Mouse (Mus musculus): Measurements from ENCODE around the gene Ptprb. TPM values are rescaled to one million over a fixed set of nuclear protein-coding genes. Genes with fewer than 3 reads are reported as not detected.

Ptprb gene
- total RNA-seq, 2 experiments from 2014 or later, result 53.8 to 58.0 TPM

DNA sequence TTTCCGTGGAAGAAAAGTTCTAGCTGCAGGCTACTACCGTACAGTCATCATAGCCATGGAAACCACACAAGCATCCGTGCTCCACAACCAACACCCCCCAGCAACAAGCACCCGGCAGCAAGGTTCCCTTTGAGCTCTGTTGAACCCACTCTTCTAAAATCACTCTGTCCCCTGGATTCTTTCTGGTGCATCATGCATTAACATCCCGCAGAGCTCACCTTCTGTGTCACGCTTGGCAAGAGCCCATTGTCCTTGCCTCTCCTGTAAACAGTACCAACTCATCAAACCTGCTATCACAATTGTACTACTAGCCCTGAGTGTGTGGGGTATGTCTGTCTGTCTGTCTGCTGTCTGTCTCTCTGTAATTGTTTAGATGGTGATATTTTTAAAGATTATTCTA, 98.8 kb downstream of the Ptprb start:
- no peak for DNase-seq

- no peak for DNase-seq
These were observed 101.5 kb downstream of the Ptprb start for GRCm38 (mm10) chr10:116376853-116377252.

GRCm38 (mm10) chr10:116382826-116383685, 107.7 kb downstream of the Ptprb start:
- no peak for DNase-seq

DNA sequence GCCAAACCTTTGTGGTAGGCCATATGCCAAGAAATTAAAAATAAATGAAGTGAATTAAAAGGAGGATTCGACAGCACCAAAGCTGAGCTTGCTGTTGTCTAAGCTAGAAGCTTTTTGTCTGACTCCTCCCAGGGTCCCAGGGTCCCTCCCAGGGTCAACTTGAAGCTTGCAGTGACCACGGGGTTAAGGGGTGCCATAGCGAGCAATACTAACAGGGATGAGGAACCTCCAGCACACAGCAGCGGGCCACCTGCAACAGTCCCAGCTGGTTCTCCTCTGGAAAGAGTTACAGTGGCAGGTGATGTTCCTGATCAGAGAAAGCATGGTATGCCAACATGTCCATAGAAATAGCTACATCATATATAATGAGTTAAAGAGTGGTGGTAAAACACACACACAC, 109.1 kb downstream of the Ptprb start:
- DNase-seq, result no peak

DNA sequence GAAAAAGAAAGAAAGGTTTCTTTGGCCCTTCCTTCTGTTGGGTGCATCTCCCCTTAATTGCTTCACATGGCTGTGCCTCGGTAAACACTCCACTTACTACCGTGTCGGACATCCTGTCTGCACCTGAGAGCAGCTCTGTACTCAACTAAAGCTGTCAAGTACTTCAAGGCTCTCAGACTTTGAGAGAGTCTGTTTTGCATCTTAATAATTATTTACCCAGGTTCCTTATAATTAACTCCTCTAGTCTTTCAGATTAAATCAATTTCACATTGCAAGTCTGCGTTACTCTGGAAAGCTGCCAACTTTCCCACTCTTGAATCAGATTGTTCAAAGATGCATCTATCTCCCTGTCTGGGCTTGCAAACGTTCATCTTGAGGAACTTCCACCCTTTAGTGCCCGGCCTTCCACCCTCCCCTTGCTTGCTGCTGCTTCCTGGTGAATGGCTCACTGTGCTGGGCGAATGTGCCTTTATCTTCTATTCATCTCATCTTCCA, 111.1 kb downstream of the Ptprb start:
- DNase-seq, result no peak

DNA sequence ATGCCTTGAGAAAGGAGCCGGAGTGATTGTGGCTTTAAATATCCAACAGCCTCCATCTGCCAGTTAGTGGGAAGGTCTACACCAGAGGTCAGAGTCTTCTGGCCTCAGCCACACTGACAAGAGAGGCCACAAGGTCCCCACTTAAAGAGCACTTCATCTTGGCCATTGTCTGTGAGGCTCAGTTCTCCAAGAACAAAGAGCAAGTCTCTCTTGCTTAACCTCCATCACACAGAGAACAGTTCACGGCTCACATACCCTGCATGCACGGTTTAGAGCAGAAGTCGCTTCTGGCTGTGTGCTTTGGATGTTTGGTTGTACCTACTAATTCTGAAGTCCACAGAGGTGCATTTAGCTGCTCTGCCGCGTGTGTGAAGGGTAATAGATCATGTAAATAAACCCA, 113.5 kb downstream of the Ptprb start:
- no peak for DNase-seq

GRCm38 (mm10) chr10:116393790-116394475, 118.6 kb downstream of the Ptprb start:
- DNase-seq, result no peak

DNA sequence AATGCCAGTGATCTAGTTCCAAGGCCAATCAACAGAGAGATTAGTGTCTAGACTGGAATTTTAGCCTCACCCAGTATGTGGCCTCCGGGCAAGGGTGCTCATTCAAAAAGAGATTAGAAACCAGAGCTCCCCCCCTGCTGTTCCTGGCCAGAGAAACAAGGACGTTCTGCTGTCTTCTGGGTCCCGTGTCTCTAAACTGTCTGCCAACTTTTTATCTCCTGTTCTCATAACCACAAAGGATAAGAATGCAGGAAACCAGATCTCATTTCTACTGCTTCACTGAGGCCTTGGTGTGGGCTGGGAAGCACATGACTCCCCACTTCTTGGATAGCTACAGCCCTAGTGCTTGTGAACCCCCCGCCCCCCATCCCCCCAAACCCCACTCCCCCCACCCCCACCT, 119.3 kb downstream of the Ptprb start:
- peak in 1 of 2 experiments; percentile 26 for DNase-seq

- DNase-seq, result no peak
These were observed 121.0 kb downstream of the Ptprb start for GRCm38 (mm10) chr10:116396279-116396678.

DNA sequence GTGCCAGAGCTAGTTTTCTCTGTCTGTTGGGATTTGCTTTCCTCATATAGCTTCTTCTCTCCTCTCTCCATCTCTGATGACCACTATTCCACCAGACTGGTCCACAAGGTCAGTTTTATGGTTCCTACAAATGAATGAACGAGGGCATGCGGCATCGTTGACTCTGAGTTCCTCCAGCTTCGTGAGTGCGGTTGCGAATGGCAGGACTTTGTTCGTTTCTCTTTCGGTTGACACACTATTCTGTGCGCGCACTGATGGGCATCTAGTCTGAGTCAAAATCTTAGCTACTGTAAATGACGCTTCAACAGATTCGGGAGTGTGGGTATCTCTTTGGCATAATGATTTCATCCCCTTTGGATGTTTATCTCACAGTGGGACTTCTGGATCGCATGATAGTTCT, 121.6 kb downstream of the Ptprb start:
- no peak for DNase-seq

DNA sequence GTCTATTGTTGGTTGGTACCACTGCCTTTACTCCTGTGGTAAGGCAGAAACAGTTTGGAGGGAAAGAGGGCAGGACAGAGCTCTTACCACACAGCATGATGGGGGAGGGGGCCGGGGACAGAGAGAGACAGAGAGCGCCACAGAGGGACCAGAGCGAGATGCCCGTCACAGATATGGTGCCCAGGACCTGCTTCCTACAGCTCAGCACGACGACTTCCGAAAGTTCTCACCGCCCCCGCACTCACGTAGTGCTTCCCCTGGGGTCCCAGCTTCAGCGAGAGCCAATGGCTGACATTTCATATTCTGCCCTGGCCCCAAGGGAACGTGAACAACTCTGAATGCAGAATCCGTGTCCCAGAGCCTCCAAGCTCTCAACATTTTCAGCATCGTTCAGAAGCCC, 122.2 kb downstream of the Ptprb start:
- no peak for DNase-seq

DNA sequence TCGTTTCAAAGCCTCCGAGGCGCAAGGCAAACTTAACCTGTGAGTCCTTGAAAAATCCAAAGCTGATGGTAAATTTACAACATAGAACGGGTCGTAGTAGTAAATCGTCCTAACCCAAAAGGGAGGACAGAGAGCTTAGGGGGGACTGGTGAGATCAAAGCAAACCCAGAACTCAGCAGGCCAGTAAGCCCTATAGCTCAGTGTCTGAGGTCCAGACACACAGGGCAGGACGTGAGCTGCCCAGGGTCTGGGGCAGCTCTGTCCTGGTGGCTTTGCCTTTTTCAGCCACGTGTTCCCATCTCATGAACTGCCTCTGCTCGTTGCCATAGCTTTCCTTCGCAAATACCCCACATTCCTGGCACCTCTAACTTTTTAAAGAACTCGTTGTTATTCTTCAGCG, 122.7 kb downstream of the Ptprb start:
- DNase-seq, result no peak

DNA sequence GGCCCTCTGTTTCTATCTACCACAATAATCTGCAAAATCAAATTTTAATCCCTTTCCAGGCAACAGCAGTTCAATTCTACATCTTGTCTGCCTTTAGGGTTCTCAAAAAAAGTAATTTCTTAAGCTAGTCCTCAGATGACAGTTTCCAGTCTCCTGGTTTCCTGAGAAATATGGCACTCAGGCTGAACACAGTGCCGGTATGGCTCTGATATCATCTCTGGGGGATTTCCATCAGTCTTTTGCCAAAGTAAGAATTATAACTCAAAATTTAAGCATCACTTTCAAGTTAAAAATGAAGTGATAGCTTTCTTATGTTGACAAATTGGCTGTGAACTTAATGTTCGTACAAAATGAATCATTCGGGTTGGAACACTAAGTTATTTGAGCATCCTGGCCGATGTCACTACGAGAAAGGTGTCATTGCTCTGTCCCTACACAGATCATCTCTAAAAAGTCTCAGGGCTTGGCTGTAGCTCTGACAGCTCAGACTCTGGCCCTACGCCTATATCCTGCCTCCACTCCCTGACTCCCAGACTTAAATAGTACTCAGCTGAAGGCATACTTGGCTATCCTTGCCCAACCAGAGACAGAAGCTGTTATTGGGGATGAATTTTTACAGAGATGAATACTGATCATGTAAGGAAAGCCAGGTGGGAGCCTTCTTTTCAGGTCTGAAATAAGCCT, 127.6 kb downstream of the Ptprb start:
- DNase-seq, result no peak

DNA sequence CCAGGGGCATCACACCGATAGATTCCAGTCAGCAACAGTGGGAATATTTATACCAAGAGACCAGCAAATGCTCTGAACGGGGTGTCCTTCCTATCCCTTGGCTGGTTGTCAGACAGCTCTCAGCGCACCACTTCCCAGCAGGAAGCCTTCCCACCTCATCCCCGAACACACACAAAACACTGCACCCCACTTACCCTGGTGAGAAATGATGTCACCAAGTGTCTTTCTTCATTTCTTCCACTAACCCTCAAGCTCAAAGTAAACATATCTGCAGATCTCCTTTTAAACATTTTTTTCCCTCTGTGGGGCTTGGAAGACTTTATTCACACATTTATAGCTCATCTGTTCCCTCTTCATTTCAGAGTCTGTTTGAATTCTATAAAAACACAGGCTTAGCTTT, 128.4 kb downstream of the Ptprb start:
- DNase-seq, result no peak

GRCm38 (mm10) chr10:116405011-116405410, 129.7 kb downstream of the Ptprb start:
- no peak for DNase-seq

GRCm38 (mm10) chr10:116407684-116408359, 132.5 kb downstream of the Ptprb start:
- DNase-seq, result no peak

- DNase-seq, result no peak
These were observed 135.5 kb downstream of the Ptprb start for GRCm38 (mm10) chr10:116410826-116411225.

DNA sequence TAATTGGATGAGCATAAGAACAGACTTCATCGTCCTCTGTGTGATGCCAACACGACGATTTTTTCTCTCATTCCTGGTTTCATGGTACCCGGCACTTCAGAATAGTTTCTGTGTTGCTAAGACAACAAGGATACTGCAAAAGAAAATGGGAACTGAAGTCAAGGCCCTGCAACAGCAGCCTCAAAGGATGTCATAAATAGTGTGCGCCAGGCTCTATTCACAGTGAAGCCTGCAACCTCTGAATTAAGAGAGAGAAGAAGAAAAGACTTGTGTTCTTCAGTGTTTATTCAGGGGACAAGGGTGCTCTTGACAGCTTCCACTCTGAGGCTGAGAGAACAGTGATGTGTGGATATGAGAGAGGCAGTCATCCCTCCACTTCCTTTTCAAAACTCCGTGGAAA, 140.8 kb downstream of the Ptprb start:
- no peak for DNase-seq

DNA sequence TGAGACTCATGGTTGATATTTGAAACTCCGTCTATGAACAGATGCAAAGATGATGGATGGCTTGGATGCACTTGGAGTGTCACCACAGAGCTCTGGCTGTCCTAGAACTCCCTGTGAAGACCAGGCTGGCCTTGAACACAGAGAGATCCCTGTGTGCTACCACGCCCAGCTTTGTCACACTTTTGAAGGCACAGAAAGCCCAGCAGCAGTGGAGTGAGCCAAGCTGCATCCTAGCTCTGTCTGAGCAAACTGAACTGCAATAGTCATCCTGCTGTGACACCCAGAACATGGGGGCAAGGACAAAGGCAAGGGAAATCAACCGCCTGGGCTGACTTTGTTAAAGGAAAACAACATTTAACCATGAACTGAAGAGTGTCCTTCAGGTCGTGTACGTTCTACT, 141.4 kb downstream of the Ptprb start:
- no peak for DNase-seq

DNA sequence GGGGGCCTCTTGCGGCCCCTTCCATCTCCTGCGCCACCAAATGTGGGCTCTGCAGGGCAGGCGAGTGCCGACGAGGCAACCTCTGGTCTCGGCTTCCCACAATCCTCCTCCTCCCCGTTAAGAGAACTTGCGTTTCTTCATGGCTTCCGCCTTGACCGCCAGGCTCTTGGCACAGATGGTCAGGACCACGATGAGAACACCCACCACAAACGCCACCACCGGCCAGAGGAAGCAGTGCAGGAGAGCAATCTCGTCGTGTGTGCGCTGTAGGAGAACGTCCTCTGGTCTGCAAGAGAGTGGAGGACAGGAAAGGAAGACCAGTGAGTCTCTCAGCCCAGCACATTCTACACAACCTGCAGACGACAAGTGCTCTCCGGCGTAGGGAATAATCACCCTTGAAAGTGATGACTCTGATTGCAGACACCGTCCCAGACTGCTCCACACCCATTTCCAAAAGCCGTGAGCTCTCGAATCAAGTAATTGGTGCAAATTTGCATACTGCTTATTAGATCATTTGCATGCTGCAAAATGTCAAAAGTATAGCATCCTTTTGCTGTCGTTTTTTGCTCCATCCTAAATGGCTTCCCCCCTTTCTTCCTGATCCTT, 142.9 kb downstream of the Ptprb start:
- no peak for DNase-seq

DNA sequence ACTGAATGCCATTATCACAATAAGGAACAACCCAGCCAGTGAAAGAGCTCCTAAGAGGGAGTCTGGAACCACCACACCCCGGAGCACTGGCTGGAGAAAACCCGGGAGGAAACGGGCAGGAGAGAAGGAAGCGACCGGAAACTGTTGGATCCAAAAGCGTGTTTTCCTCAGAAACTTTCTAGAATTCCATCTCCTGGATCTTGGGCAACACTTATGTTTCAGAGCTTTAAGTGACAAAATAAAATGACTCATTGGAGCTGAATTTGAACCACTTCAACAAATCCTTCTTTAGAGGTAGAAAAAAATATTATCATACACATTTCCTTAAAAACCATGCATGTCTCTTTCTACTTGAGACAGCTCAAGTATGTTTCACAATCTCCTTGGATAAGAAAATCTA, 145.7 kb downstream of the Ptprb start:
- no peak for DNase-seq

- no peak for DNase-seq
These were observed 147.2 kb downstream of the Ptprb start for GRCm38 (mm10) chr10:116422551-116422950.

Data from heart, adult 18-20 months (tissue).